Mouse (Mus musculus) megakaryocyte, embryonic 14.5 days (primary cell): Measurements from ENCODE around the gene Rab27a. TPM values are rescaled to one million over a fixed set of nuclear protein-coding genes. Genes with fewer than 3 reads are reported as not detected.

Experiments used
- H3K27me3 ChIP-seq: replicated peaks from 2 replicates; pipeline ENCODE3; 2012; ENCODE audit warnings: inconsistent platforms
- H3K36me3 ChIP-seq: replicated peaks from 2 replicates; pipeline ENCODE3; 2012; ENCODE audit warnings: low read length, inconsistent platforms, mixed read lengths
- H3K4me1 ChIP-seq: 2 replicates; pipeline ENCODE4 v1.6.1; 2012; ENCODE audit warnings: inconsistent platforms
- H3K4me3 ChIP-seq: replicated peaks from 2 replicates; pipeline ENCODE3; 2012; ENCODE audit warnings: moderate library complexity, mild to moderate bottlenecking, inconsistent platforms
- H3K9me3 ChIP-seq: 2 replicates; pipeline ENCODE4 v1.6.1; 2012; ENCODE audit warnings: inconsistent platforms
- FLI1 ChIP-seq: IDR thresholded peaks from 2 replicates; pipeline ENCODE4 v1.6.1; 2012; ENCODE audit warnings: low read length, inconsistent platforms, mixed read lengths
- GATA1 ChIP-seq: IDR thresholded peaks from 3 replicates; pipeline ENCODE4 v1.6.1; 2012; ENCODE audit warnings: mixed read lengths, low read length, inconsistent platforms, borderline replicate concordance
- polyA plus RNA-seq: library from polyadenylated mRNA; stranded (reverse); fragments of >175 nt; gene quantifications from 2 replicates; pipeline ENCODE4 v1.2.3, GENCODE M21; 2012; ENCODE audit warnings: low replicate concordance; ENCODE audit not compliant: insufficient read depth

The Rab27a gene
- polyA plus RNA-seq, 1 experiment, result 34.3 TPM

GRCm38 (mm10) chr9:73137341-73137886 is 92.8 kb downstream of the Rab27a start:
- Histone ChIP-seq H3K4me1 (no peaks in the 10 kb centered on the region), H3K9me3 (no peaks in the 10 kb centered on the region), H3K4me3 (no peak overlapping the region), H3K27me3 (peaks cover 3% of the 10 kb centered on the region), H3K36me3 (peaks cover 3% of the 10 kb centered on the region)
- no peak for TF ChIP-seq GATA1
- no peak for TF ChIP-seq FLI1

Other genes with a start within 250 kb of the Rab27a start
- gene Prtg, start 238.0 kb upstream of the Rab27a start, polyA plus RNA-seq, result not detected in 2 replicates
- not detected in 2 replicates for gene Pygo1, start 119.2 kb upstream of the Rab27a start, polyA plus RNA-seq
- not detected in 2 replicates for gene Dyx1c1, start 86.1 kb upstream of the Rab27a start, polyA plus RNA-seq
- not detected in 2 replicates for gene Gm44503, start 86.0 kb upstream of the Rab27a start, polyA plus RNA-seq
- 0.69 and 4.6 TPM in 2 replicates for gene Ccpg1os, start 59.5 kb upstream of the Rab27a start, polyA plus RNA-seq
- 0.58 and 3.9 TPM in 2 replicates for gene Ccpg1, start 59.4 kb upstream of the Rab27a start, polyA plus RNA-seq
- gene Pigb, start 4.5 kb upstream of the Rab27a start, polyA plus RNA-seq, result 0.79 and 1.1 TPM in 2 replicates
- 0.10 TPM in 1 of 2 replicates, not detected in the other for gene Khdc3, start 57.0 kb downstream of the Rab27a start, polyA plus RNA-seq
- 1.8 TPM in 1 of 2 replicates, not detected in the other for gene Gm20509, start 57.6 kb downstream of the Rab27a start, polyA plus RNA-seq
- 5.5 TPM in 1 of 2 replicates, not detected in the other for gene Rsl24d1, start 68.6 kb downstream of the Rab27a start, polyA plus RNA-seq